Mouse (Mus musculus) liver, embryonic 16.5 days (tissue): ENCODE results near the gene Arhgap23. TPM values are rescaled to one million over a fixed set of nuclear protein-coding genes. Genes with fewer than 3 reads are reported as not detected.

Experiments used
- ATAC-seq: fragments of 200-750 bp; cut with Nextera tagmentation; 2 replicates; pipeline ENCODE4 v1.8.0; 2017; ENCODE audit warnings: low read depth, mild to moderate bottlenecking, moderate number of reproducible peaks, moderate library complexity
- H3K27ac ChIP-seq: fragments of 300-500 bp; sonication (generic); 2 replicates; pipeline ENCODE4 v1.5.1; 2014; ENCODE audit warnings: mild to moderate bottlenecking, low read length
- H3K27me3 ChIP-seq: fragments of 300-500 bp; sonication (generic); 2 replicates; pipeline ENCODE4 v1.6.1; 2014; ENCODE audit warnings: low read depth, low read length, mixed read lengths; ENCODE audit not compliant: control insufficient read depth, insufficient read depth
- H3K36me3 ChIP-seq: fragments of 300-500 bp; sonication (generic); 2 replicates; pipeline ENCODE4 v1.6.1; 2014; ENCODE audit warnings: mild to moderate bottlenecking; ENCODE audit not compliant: control insufficient read depth, insufficient read depth
- H3K4me1 ChIP-seq: fragments of 300-500 bp; sonication (generic); 2 replicates; pipeline ENCODE4 v1.6.1; 2014; ENCODE audit warnings: low read depth, low read length, mixed read lengths; ENCODE audit not compliant: control insufficient read depth
- H3K4me2 ChIP-seq: fragments of 300-500 bp; sonication (generic); 2 replicates; pipeline ENCODE4 v1.6.1; 2014; ENCODE audit warnings: low read depth, low read length, mixed read lengths
- H3K4me3 ChIP-seq: fragments of 300-500 bp; sonication (generic); 2 replicates; pipeline ENCODE4 v1.5.1; 2014; ENCODE audit warnings: low read depth, mild to moderate bottlenecking, low read length
- H3K9ac ChIP-seq: fragments of 300-500 bp; sonication (generic); 2 replicates; pipeline ENCODE4 v1.6.1; 2014; ENCODE audit warnings: low read depth, low read length
- H3K9me3 ChIP-seq: fragments of 300-500 bp; sonication (generic); replicated peaks from 2 replicates; pipeline ENCODE4 v1.6.1; 2016; ENCODE audit warnings: low read length; ENCODE audit not compliant: control insufficient read depth
- WGBS: fragments of 180-500 bp; shearing (Covaris S2); extraction: QIAGEN DNeasy Blood & Tissue Kit; methylation state at CpG from one replicate; pipeline ENCODE4 v1.1.7; 2014; ENCODE audit not compliant: insufficient replicate concordance; 5-methylcytosine and 5-hydroxymethylcytosine counted together
- polyA plus RNA-seq: library from polyadenylated mRNA; unstranded; fragments of >200 nt; fragmentation: Nextera tagmentation; extraction: Ambion mirVana; gene quantifications from 2 replicates; pipeline ENCODE4 v1.2.1, GENCODE M21; 2015

Gene Arhgap23
- polyA plus RNA-seq, 1 experiment from 2014 or later, result 5.4 TPM

DNA sequence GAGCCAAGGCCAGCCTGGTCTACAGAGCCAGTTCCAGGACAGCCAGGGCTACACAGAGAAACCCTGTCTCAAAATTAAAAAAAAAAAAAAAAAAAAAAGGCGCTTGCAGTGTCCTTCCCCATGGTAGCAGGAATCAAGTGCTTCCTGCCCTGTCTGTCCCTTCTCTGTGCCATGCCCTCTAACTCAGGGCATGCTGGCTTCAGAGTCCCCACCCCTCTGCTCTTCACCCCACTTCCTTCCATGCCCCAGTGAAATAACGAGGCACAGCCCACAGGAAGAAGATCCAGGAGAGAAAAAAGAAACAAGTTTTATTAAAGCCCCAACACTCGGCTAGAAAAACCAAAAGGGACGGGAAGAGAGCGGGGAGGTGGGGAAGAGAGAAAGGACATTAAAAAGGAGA lies 93.7 kb downstream of the Arhgap23 start:
- H3K27me3 ChIP-seq, result peaks cover 2% of the 10 kb centered on the region; the same call in 1 of the 2 replicates
- no peak overlapping the region for H3K9ac ChIP-seq
- H3K4me2 ChIP-seq, result no peak overlapping the region
- no peaks in the 10 kb centered on the region for H3K36me3 ChIP-seq
- WGBS, result 33% methylated on average over 4 of the region's 5 CpGs
- H3K4me1 ChIP-seq, result peaks cover 4% of the 10 kb centered on the region; the same call in 1 of the 2 replicates
- H3K9me3 ChIP-seq, result no peaks in the 10 kb centered on the region
- no peak overlapping the region for H3K4me3 ChIP-seq
- H3K27ac ChIP-seq, result no peak overlapping the region
- ATAC-seq, result no peak

DNA sequence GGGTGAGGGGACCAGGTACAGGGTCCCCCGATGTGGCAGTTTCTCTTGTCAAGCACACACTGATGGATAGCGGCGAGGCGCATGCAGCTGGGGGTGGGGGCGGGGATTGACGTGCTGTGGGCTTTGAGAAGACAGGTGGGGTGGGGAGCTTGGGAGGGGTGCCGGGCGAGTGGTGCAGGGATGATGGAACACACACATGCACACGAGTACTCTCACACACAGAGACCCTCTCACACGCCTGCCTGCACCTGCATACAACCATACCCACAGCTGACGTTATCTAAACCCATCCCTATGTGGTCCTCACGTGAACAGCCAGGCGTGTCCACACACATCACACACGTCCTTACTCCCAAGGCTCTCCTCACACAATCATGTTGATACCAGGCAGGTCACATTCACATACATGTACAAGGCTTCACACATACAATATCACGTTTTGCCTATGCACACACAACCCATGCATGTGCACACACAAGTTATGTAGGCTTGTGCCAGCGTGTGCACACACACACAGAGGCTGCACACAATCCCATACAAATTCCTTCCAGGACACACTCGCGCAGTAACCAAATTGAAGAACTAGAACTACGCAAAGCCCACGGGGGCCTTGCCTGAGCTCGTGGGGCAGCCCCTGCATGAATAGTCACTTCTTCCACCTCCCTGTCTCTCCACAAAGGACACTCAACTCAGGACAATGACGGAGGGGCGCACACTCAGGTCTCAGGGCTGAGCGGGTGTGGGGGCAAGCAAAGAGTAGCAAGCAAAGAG lies 94.6 kb downstream of the Arhgap23 start:
- 65% methylated on average over 24 of the region's 24 CpGs for WGBS
- H3K9ac ChIP-seq, result no peak overlapping the region
- ATAC-seq, result no peak
- H3K4me2 ChIP-seq, result no peak overlapping the region
- no peaks in the 10 kb centered on the region for H3K36me3 ChIP-seq
- no peaks in the 10 kb centered on the region for H3K9me3 ChIP-seq
- H3K4me3 ChIP-seq, result no peak overlapping the region
- H3K4me1 ChIP-seq, result peaks cover 4% of the 10 kb centered on the region; the same call in 1 of the 2 replicates
- no peak overlapping the region for H3K27ac ChIP-seq
- H3K27me3 ChIP-seq, result peaks cover 2% of the 10 kb centered on the region; the same call in 1 of the 2 replicates

DNA sequence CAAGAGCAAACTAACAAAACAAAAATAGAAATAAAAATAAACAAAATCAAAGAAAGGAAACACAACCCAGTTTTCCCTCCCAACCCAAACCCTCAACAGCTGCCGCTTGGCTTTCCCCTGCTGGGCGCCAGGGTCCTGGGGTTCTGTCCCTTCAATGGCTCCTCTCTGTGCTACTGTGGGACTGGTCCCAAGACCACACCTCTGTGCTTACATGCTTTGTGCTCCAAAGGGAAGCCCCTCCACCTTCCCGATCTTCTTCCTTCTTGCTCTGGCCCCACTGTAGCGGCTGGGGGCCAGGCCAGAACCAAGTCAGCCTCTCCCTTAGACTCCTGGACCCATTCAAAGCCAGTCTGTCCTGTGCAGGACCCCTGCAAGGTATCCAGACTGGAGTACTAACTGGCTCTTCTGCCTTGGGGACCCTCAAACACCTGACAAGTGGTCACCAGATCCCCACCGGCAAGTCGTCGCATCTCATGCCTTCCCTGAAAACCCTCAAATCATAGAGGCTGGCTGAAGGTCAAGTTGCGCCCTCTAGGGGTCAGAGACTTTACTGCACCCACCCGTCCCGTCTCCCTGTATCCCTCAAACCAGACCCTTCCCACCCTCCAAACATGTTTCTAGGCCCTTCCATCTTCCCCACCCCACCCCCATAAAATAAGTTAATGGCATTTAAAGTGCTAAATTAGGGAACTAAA lies 95.8 kb downstream of the Arhgap23 start:
- peak; percentile 30 for ATAC-seq
- 33% methylated on average over 10 of the region's 10 CpGs for WGBS
- H3K27ac ChIP-seq, result no peak overlapping the region; the same call in 1 of the 2 replicates
- H3K36me3 ChIP-seq, result no peaks in the 10 kb centered on the region
- H3K4me3 ChIP-seq, result no peak overlapping the region; the same call in 1 of the 2 replicates
- no peaks in the 10 kb centered on the region for H3K9me3 ChIP-seq
- no peaks in the 10 kb centered on the region; the same call in 1 of the 2 replicates for H3K27me3 ChIP-seq
- peak overlapping the region; percentile 55 for H3K4me2 ChIP-seq
- H3K4me1 ChIP-seq, result peaks cover 4% of the 10 kb centered on the region; the same call in 1 of the 2 replicates
- H3K9ac ChIP-seq, result no peak overlapping the region

DNA sequence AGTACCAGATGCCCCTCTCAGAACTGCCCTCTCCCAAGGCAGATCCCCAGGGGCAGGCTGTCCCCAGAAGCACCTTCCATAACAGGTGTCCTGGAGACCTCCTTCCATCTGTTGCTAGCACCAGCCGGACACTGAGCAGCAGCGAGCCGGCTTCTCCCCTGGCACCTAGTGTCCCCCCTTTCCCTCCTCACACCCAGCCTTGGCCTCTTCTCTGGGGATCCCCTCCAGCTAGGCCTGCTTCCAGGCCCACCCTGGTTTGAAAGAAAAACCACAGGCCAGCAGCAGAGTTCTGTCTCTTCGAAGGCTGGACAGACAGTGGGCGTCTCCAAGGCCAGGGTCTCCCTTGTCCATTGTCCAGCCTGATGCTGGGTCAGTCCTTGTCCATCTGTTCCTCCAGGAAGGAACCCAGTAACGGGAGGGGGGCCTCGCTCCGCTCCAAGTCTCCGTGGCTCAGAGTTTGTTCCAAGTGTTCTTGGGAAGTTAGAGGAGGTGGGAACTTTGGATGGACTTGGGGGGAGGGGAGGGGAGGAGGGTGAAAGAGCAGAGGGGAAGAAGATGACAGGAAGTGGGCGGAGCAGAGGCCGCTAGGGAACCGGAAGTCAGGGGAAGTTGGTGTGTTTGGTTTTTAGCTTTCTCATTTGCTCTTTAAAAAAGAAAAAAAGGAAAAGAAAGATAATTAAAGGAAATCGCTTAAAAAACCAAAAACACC lies 96.5 kb downstream of the Arhgap23 start:
- peaks cover 4% of the 10 kb centered on the region; the same call in 1 of the 2 replicates for H3K4me1 ChIP-seq
- peak overlapping the region; percentile 43 for H3K4me3 ChIP-seq
- H3K4me2 ChIP-seq, result peak overlapping the region; percentile 55
- H3K9me3 ChIP-seq, result no peaks in the 10 kb centered on the region
- H3K27me3 ChIP-seq, result no peaks in the 10 kb centered on the region; the same call in 1 of the 2 replicates
- H3K9ac ChIP-seq, result 0 out of 2 replicates have a peak overlapping the region, but pooled peaks have one; percentile 11
- 22% methylated on average over 13 of the region's 13 CpGs for WGBS
- peak overlapping the region; percentile 46 for H3K27ac ChIP-seq
- no peaks in the 10 kb centered on the region for H3K36me3 ChIP-seq
- ATAC-seq, result peak; percentile 54; the same call in 1 of the 2 replicates

DNA sequence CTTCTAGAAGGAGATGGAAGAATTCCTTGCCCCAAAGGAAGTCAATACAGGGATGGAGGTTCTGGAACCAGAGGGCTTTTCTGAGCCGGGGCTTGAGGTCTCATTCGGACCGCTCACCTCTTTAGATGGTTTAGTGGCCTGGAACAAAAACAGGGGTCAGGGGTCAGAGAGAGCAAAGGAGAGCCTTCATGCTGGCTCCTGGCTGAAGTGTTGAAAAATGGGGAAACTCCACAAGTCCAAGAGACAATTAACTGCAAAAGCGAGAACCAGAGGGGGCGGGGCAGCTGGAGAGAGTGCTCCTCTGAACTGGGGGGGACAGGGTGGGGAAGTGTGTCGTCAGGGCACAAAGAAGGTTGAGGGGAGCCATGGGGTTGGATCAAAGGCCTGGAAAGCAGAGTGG lies 97.2 kb downstream of the Arhgap23 start:
- ATAC-seq, result no peak
- H3K4me3 ChIP-seq, result peak overlapping the region; percentile 43

DNA sequence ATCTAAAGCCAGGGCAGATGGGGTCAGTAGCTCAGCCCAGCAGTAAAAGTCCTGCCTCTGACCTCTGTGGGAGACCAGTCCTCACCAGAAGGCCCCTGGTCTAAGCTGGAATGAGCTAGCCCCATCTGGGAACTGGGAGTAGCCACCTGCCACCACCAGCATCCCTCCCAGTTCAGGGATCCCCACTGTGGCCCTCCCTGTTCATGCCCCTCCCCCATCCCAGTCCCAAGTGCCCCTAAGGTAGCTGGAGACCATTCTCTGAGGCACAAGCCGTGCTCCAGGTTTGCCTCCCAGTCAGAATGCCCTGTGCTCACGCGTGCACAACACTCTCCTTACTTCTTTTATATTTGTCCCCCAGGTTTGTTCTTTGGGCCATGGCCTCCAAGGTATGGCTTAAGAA lies 97.7 kb downstream of the Arhgap23 start:
- no peaks in the 10 kb centered on the region for H3K36me3 ChIP-seq
- 81% methylated on average over 3 of the region's 3 CpGs for WGBS
- no peaks in the 10 kb centered on the region; the same call in 1 of the 2 replicates for H3K27me3 ChIP-seq
- no peak overlapping the region for H3K27ac ChIP-seq
- H3K9me3 ChIP-seq, result no peaks in the 10 kb centered on the region
- no peak for ATAC-seq
- peaks cover 4% of the 10 kb centered on the region; the same call in 1 of the 2 replicates for H3K4me1 ChIP-seq
- no peak overlapping the region for H3K9ac ChIP-seq
- H3K4me3 ChIP-seq, result no peak overlapping the region
- no peak overlapping the region for H3K4me2 ChIP-seq

More for the DNA sequence above, 97.2 kb downstream of the Arhgap23 start:
- Histone ChIP-seq H3K4me1 (peaks cover 4% of the 10 kb centered on the region; the same call in 1 of the 2 replicates), H3K9me3 (no peaks in the 10 kb centered on the region), H3K36me3 (no peaks in the 10 kb centered on the region), H3K4me2 (peak overlapping the region; percentile 55), H3K27ac (no peak overlapping the region), H3K9ac (no peak overlapping the region), H3K27me3 (no peaks in the 10 kb centered on the region; the same call in 1 of the 2 replicates)
- WGBS, result 57% methylated on average over 6 of the region's 6 CpGs

DNA sequence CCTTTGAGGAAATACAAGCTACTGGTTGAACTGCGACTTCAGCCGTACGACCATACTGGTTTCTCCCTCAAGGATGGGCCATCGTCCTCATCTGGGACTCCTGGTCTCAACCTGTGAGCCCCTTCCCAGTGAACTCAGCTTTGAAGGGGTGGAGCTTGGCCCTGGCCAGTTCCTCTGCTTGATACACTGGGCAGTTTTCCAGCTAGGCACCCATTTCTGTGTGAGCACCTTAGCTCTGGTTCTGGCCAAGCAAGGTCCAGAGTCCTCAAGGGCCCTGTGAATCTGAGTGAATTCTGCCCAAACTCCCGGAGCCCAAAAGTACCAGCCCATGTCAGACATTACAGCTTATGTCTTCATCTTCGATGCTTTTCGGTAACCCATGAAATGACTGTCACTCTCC lies 105.2 kb downstream of the Arhgap23 start:
- Histone ChIP-seq H3K36me3 (no peaks in the 10 kb centered on the region), H3K4me1 (no peaks in the 10 kb centered on the region), H3K4me2 (no peak overlapping the region), H3K27me3 (peaks cover 8% of the 10 kb centered on the region; the same call in 1 of the 2 replicates), H3K9ac (no peak overlapping the region), H3K4me3 (no peak overlapping the region), H3K27ac (no peak overlapping the region), H3K9me3 (no peaks in the 10 kb centered on the region)
- no peak for ATAC-seq
- 72% methylated on average over 7 of the region's 7 CpGs for WGBS

DNA sequence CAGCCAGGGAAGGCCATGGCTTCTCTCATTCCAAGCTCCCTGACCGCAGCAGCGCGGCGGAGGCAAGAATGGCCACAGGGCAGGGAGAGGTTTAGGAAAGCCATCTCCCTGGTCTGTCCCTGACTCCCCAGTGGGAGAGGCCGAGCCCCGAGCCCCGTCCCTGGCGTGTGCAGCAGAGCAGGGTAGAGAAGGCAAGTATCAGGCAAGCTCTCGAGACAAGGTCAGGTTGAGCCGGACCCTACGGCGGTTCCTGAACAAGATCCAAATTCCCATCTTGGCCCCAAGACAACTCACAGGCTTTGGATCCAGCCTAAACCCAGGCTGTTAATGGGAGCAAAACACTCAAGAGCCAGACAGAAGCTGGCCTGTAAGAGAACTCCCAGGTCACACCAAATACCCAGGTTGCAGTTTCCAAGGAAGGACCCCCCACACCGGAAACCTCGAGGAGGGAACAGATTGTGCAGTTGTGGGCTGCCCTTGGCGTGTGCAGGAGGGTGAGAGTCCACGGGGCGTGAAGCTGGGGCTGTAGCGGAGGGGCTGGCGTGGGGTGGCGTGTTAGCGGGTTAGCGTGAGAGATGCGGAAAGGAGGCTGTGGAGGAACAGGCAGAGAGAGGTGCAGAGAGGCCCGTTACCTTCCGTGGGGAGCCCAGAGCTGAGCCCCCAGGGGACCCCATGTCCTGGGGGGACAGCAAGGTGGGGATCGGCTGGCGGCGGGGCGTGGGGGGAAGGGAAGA lies 106.6 kb downstream of the Arhgap23 start:
- Histone ChIP-seq H3K27ac (no peak overlapping the region), H3K4me2 (no peak overlapping the region), H3K36me3 (no peaks in the 10 kb centered on the region), H3K4me1 (no peaks in the 10 kb centered on the region), H3K27me3 (peaks cover 8% of the 10 kb centered on the region; the same call in 1 of the 2 replicates), H3K4me3 (no peak overlapping the region), H3K9ac (no peak overlapping the region), H3K9me3 (no peaks in the 10 kb centered on the region)
- no peak for ATAC-seq
- 67% methylated on average over 29 of the region's 29 CpGs for WGBS
